In the genomic region with DNA sequence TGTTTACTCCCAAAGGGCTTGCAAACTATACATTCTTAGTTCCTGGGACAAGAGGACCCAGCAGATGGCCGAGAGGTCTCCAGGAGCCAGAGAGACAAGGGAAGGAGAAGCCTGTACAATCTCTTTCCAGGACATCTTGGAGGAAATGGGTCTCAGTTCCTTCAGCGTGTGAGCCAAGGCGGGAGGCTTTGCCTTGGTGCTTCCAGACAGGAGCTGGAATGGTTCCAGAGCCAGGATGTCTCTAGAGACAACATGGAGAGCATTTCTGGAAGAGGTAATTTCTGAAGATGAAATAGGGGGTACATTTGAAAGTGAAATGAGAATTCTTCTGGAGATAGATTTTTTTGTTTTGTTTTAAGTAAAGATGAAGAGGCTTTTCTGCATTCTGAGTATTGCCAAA, we compare ENCODE assay signal across 21 mouse cellular contexts.
"Had no signal": no experiment of that assay in that cellular context is flagged by ENCODE, and none has a peak within 500 bp of the region (broad histone marks: within the 10 kb centered on the region; RNA-seq: fewer than 3 reads in every experiment).

No protein-coding gene starts in this region.

- H3K4me3 ChIP-seq: limb, embryonic 12.5 days; limb, embryonic 15.5 days; liver, embryonic 12.5 days; liver, embryonic 15.5 days; lung, embryonic 15.5 days; megakaryocyte, embryonic 14.5 days; midbrain, embryonic 10.5 days; midbrain, embryonic 13.5 days; myocyte; neural tube, embryonic 13.5 days had no signal

- H3K9me3 ChIP-seq: limb, embryonic 12.5 days; limb, embryonic 15.5 days; liver, embryonic 12.5 days; liver, embryonic 15.5 days; lung, embryonic 15.5 days; megakaryocyte, embryonic 14.5 days; midbrain, embryonic 10.5 days; midbrain, embryonic 13.5 days; neural tube, embryonic 13.5 days had no signal

- ATAC-seq: liver, embryonic 12.5 days; midbrain, embryonic 13.5 days; midbrain, embryonic 16.5 days had no signal

- H3K27me3 ChIP-seq: limb, embryonic 12.5 days; limb, embryonic 15.5 days; liver, embryonic 12.5 days; liver, embryonic 15.5 days; lung, embryonic 15.5 days; megakaryocyte, embryonic 14.5 days; midbrain, embryonic 13.5 days; neural tube, embryonic 13.5 days had no signal

- H3K4me1 ChIP-seq: limb, embryonic 12.5 days had no signal

- DNase-seq: left cerebral cortex, postnatal 4 days; lung, adult 18-20 months; lung, postnatal 10 days; lung, postnatal 36 days; retina, postnatal 1 day; right cerebral cortex, postnatal 25 days; spleen, adult 18-20 months; thymus, adult 2 months; thymus, postnatal 14 days; thymus, postnatal 4 days had no signal

- H3K27ac ChIP-seq: limb, embryonic 12.5 days; limb, embryonic 15.5 days; liver, embryonic 12.5 days; liver, embryonic 15.5 days; lung, embryonic 15.5 days; midbrain, embryonic 10.5 days had no signal

- H3K4me2 ChIP-seq: limb, embryonic 12.5 days; limb, embryonic 15.5 days; liver, embryonic 12.5 days; liver, embryonic 15.5 days; lung, embryonic 15.5 days; midbrain, embryonic 13.5 days; neural tube, embryonic 13.5 days had no signal

- H3K9ac ChIP-seq: limb, embryonic 12.5 days; limb, embryonic 15.5 days; liver, embryonic 12.5 days; liver, embryonic 15.5 days; lung, embryonic 15.5 days; midbrain, embryonic 13.5 days; neural tube, embryonic 13.5 days had no signal
